Mouse (Mus musculus): ENCODE measurements at regions not wholly inside any gene's neighbourhood (a gene's known extent, or its start where the extent isn't known, plus 50 kb on each side); places are given as distances from the start of the nearest gene placed in this dataset.

GRCm38 (mm10) chr16:86368449-86368848 lies 466.8 kb upstream of the Adamts5 start:
- no peak for DNase-seq (ENCODE audit: low read depth, low spot score)

GRCm38 (mm10) chr16:86366197-86366596 lies 464.6 kb upstream of the Adamts5 start:
- no peak for DNase-seq (ENCODE audit: low read depth, low spot score)

- no peak for DNase-seq (ENCODE audit: low read depth, low spot score)
These were observed 459.5 kb upstream of the Adamts5 start for GRCm38 (mm10) chr16:86361099-86361498.

GRCm38 (mm10) chr16:86355036-86355435 lies 453.4 kb upstream of the Adamts5 start:
- DNase-seq (ENCODE audit: low read depth, low spot score): no peak

GRCm38 (mm10) chr16:86347753-86348152 lies 446.1 kb upstream of the Adamts5 start:
- no peak for DNase-seq (ENCODE audit: low read depth, low spot score)

- no peak for DNase-seq (ENCODE audit: low read depth, low spot score)
These were observed 445.3 kb upstream of the Adamts5 start for GRCm38 (mm10) chr16:86346916-86347315.

GRCm38 (mm10) chr16:86340311-86340710 lies 438.7 kb upstream of the Adamts5 start:
- DNase-seq (ENCODE audit: low read depth, low spot score): no peak

GRCm38 (mm10) chr16:86325406-86325805 lies 423.8 kb upstream of the Adamts5 start:
- DNase-seq (ENCODE audit: low read depth, low spot score): no peak

GRCm38 (mm10) chr16:86318898-86319297 lies 417.3 kb upstream of the Adamts5 start:
- DNase-seq (ENCODE audit: low read depth, low spot score): no peak

- DNase-seq (ENCODE audit: low read depth, low spot score): no peak
These were observed 408.1 kb upstream of the Adamts5 start for GRCm38 (mm10) chr16:86309696-86310095.

- DNase-seq (ENCODE audit: low read depth, low spot score): no peak
These were observed 402.2 kb upstream of the Adamts5 start for GRCm38 (mm10) chr16:86303869-86304268.

GRCm38 (mm10) chr16:86302451-86303145 lies 401.0 kb upstream of the Adamts5 start:
- no peak for DNase-seq (ENCODE audit: low read depth, low spot score)

- DNase-seq (ENCODE audit: low read depth, low spot score): no peak
These were observed 392.8 kb upstream of the Adamts5 start for GRCm38 (mm10) chr16:86294436-86294835.

- DNase-seq (ENCODE audit: low read depth, low spot score): no peak
These were observed 379.7 kb upstream of the Adamts5 start for GRCm38 (mm10) chr16:86281326-86281725.

- no peak for DNase-seq (ENCODE audit: low read depth, low spot score)
These were observed 375.4 kb upstream of the Adamts5 start for GRCm38 (mm10) chr16:86277031-86277430.

GRCm38 (mm10) chr16:86261612-86262011 lies 360.0 kb upstream of the Adamts5 start:
- DNase-seq (ENCODE audit: low read depth, low spot score): no peak

GRCm38 (mm10) chr16:86252630-86253029 lies 351.0 kb upstream of the Adamts5 start:
- DNase-seq (ENCODE audit: low read depth, low spot score): no peak

- no peak for DNase-seq (ENCODE audit: low read depth, low spot score)
These were observed 348.4 kb upstream of the Adamts5 start for GRCm38 (mm10) chr16:86250021-86250420.

GRCm38 (mm10) chr16:86244191-86244590 lies 342.6 kb upstream of the Adamts5 start:
- DNase-seq (ENCODE audit: low read depth, low spot score): no peak

GRCm38 (mm10) chr16:86242766-86243510 lies 341.3 kb upstream of the Adamts5 start:
- DNase-seq (ENCODE audit: low read depth, low spot score): no peak

GRCm38 (mm10) chr16:86222997-86223396 lies 321.4 kb upstream of the Adamts5 start:
- DNase-seq (ENCODE audit: low read depth, low spot score): no peak

GRCm38 (mm10) chr16:86210547-86210946 lies 308.9 kb upstream of the Adamts5 start:
- DNase-seq (ENCODE audit: low read depth, low spot score): no peak

- no peak for DNase-seq (ENCODE audit: low read depth, low spot score)
These were observed 307.7 kb upstream of the Adamts5 start for GRCm38 (mm10) chr16:86209319-86209718.

Measured in CD4-positive helper T cell, adult 2 months (primary cell).